Mouse (Mus musculus): ENCODE results near the gene Ubac1.

Gene Ubac1

DNA sequence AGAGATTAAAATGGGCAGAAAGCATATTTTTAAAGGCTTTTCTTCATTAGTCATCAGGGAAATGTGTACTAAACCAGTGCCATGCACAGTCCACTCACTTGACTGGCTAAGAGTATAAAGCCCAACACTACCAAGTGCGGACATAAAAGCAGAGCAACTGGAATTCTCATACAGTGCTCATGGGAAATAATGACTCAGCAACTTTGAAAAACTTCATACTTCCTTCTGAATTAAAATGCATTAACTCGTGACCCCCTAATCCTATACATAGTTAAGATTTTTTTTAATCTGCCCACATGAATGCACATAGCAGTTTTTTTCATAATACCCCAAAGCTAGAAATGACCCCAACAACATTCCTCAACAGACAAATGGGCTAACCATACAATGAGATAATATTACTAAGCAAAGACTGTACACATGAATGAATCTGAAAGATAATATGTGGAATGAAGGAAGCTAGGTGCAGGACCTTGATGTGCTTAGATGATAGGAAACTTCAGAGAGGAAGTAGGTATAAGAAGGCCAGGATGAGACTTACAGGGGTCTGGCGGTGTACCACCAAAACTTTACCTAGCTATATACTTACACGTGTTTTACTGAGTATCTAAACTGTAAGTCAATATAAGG lies 46.3 kb downstream of the Ubac1 start:
- no peak for DNase-seq (ENCODE audit: low read depth)

DNA sequence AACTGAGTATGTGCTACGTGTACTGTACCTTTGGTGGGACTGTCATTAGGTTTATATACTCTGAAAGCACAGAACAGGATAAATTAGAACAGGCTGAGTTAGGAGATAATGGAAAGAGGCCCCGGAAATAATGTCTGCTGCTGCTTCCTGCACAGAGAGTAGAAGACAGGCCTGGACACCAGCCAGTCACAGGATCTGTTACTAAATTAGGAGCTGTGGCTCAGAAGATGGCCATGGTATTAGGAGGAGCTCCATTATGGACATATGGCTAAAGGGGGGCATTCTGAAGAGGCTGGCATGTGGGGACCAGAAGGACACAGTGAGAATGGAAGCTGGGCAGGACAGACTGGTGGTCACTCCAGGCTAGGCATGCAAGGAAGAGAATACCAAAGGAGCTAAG lies 51.1 kb downstream of the Ubac1 start:
- no peak for DNase-seq (ENCODE audit: low read depth)

DNA sequence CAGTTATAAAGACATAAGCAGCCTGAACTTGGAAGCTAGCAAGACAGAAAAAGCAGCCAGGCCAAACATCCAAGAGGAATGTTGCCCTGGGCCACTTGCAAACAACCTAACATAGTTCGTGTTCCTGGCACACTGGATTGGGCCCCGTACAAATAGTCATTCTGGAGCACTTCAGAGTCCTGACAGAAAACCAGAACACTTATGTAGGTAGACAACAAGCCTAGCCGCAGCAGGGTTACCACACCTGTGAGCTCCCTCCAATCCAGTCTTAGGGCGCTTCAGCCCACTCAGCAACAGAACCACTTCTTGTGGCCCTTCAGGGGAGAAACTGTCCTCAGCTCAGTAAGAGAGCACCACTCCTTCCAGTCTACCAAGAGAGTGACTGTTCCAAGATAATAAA lies 52.2 kb downstream of the Ubac1 start:
- no peak for DNase-seq (ENCODE audit: low read depth)

DNA sequence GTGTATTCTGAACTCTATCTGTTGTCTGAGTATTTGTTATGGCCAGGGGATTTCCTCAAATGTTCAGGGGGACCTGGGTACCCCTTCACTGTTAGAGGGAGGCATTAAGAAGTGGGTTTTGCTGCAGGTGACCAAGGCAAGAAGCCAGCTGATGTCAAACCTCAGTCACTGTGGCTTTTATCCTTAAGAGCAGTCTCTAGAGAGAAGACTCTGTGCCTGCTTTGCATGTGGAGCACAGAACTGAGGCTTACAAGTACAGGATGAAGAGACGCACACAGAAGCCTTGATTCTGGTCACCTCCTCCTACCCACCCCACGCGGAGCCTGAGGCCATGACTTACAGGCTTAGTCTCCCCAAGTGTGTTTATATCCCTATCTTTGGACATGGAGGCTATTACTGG lies 72.3 kb downstream of the Ubac1 start:
- no peak for DNase-seq (ENCODE audit: low read depth)

Measured in fibroblast of lung, adult 2 months (primary cell).